Mouse (Mus musculus) embryonic facial prominence, embryonic 13.5 days (tissue): ENCODE measurements at regions not wholly inside any gene's neighbourhood (a gene's known extent, or its start where the extent isn't known, plus 50 kb on each side); places are given as distances from the start of the nearest gene placed in this dataset.

ENCODE experiments used
- ATAC-seq: fragments of 200-750 bp; cut with Nextera tagmentation; 2 replicates; pipeline ENCODE4 v1.8.0; 2017; ENCODE audit warnings: low read depth; ENCODE audit not compliant: insufficient number of reproducible peaks, insufficient read depth, low FRiP score, low TSS enrichment
- H3K27ac ChIP-seq: fragments of 300-500 bp; sonication (generic); 2 replicates; pipeline ENCODE4 v1.5.1; 2015; ENCODE audit warnings: moderate library complexity, mild to moderate bottlenecking, inconsistent platforms
- H3K27me3 ChIP-seq: fragments of 300-500 bp; sonication (generic); 2 replicates; pipeline ENCODE4 v1.6.1; 2015; ENCODE audit warnings: mild to moderate bottlenecking, inconsistent platforms
- H3K36me3 ChIP-seq: fragments of 300-500 bp; sonication (generic); 2 replicates; pipeline ENCODE4 v1.6.1; 2015; ENCODE audit warnings: mild to moderate bottlenecking, inconsistent platforms
- H3K4me1 ChIP-seq: fragments of 300-500 bp; sonication (generic); 2 replicates; pipeline ENCODE4 v1.6.1; 2015; ENCODE audit warnings: inconsistent platforms
- H3K4me2 ChIP-seq: fragments of 300-500 bp; sonication (generic); 2 replicates; pipeline ENCODE4 v1.6.1; 2015; ENCODE audit warnings: moderate library complexity, mild to moderate bottlenecking, inconsistent platforms
- H3K4me3 ChIP-seq: fragments of 300-500 bp; sonication (generic); 2 replicates; pipeline ENCODE4 v1.5.1; 2015; ENCODE audit warnings: mild to moderate bottlenecking, inconsistent platforms
- H3K9ac ChIP-seq: fragments of 300-500 bp; sonication (generic); 2 replicates; pipeline ENCODE4 v1.6.1; 2015; ENCODE audit warnings: mild to moderate bottlenecking, inconsistent platforms
- H3K9me3 ChIP-seq: fragments of 300-500 bp; sonication (generic); 2 replicates; pipeline ENCODE4 v1.6.1; 2016; ENCODE audit warnings: inconsistent platforms
- WGBS: fragments of 180-500 bp; shearing (Covaris S2); methylation state at CpG from one replicate; pipeline ENCODE4 v1.1.7; 2015; ENCODE audit warnings: mixed read lengths; 5-methylcytosine and 5-hydroxymethylcytosine counted together

DNA sequence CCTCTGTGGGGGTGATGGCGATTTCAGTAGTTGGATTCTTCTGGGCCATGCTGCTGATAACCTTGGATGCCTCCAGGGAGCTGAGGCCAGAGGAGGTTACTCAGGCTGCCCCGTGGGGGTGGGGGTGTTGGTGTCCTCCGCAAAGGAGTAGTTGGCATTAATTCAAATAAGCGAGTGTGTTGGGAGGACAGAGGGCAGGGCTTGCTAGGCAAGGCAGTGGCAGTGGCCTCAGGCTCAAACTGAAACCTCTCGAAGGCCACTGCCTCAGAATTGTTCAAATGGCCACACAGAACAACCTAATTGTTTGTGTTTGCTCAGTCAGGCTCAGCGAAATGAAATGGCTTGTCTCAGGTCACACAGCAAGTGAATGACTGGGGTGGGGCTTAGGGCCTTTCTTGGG, 66.6 kb upstream of the Id2 start:
- Histone ChIP-seq H3K27me3 (no peaks in the 10 kb centered on the region), H3K4me3 (no peak overlapping the region), H3K4me1 (peaks cover 23% of the 10 kb centered on the region), H3K9ac (no peak overlapping the region), H3K9me3 (no peaks in the 10 kb centered on the region), H3K36me3 (no peaks in the 10 kb centered on the region), H3K27ac (no peak overlapping the region), H3K4me2 (no peak overlapping the region)
- no peak for ATAC-seq
- WGBS: 24% methylated on average over 6 of the region's 6 CpGs

DNA sequence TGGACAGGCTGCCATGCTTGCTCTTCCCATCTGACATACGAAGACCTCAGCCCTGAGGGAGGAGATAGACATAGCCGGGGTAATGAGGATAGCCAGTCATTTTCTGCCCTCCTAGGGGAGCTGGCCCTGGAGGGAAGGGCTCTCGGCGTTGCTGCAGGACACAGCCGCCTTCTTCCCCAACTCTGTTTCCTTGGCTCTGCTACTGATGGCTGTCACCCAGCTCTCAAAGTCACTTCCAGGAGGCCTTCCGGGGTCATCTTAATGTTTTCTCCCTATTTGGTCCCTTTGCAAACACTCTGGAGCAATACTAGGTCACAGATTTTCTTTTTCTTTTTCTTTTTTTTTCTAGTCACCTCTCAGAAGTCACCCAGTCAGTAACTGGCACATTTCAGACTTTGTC, 65.9 kb upstream of the Id2 start:
- Histone ChIP-seq H3K9me3 (no peaks in the 10 kb centered on the region), H3K4me1 (peaks cover 20% of the 10 kb centered on the region), H3K27me3 (no peaks in the 10 kb centered on the region), H3K27ac (no peak overlapping the region), H3K4me2 (no peak overlapping the region), H3K4me3 (no peak overlapping the region), H3K9ac (no peak overlapping the region), H3K36me3 (no peaks in the 10 kb centered on the region)
- 63% methylated on average over 6 of the region's 6 CpGs for WGBS
- ATAC-seq: no peak

DNA sequence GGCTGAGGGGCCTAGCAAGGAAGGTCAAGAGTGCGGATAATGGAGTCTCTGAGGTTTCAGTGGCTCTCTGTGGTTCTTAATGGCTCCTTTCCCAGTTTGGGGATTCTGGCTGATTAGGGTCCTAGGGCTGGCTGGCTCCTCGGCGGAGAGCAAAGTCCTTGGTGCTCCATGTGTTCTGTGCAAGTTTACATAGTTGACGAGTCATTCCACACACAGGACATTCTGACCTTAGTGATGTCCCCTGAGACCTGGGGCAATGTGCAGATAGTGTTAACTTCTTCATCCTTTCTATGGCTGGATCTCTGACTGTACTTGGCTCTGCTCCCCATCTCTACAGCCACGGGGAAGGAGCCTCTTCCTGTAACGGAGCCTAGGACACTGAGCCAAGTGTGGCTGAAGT, 65.0 kb upstream of the Id2 start:
- no peak overlapping the region for H3K9ac ChIP-seq
- H3K9me3 ChIP-seq: no peaks in the 10 kb centered on the region
- no peaks in the 10 kb centered on the region for H3K27me3 ChIP-seq
- H3K36me3 ChIP-seq: no peaks in the 10 kb centered on the region
- H3K4me2 ChIP-seq: no peak overlapping the region
- peaks cover 15% of the 10 kb centered on the region for H3K4me1 ChIP-seq
- H3K4me3 ChIP-seq: no peak overlapping the region
- ATAC-seq: no peak
- 73% methylated on average over 6 of the region's 6 CpGs for WGBS
- no peak overlapping the region for H3K27ac ChIP-seq

DNA sequence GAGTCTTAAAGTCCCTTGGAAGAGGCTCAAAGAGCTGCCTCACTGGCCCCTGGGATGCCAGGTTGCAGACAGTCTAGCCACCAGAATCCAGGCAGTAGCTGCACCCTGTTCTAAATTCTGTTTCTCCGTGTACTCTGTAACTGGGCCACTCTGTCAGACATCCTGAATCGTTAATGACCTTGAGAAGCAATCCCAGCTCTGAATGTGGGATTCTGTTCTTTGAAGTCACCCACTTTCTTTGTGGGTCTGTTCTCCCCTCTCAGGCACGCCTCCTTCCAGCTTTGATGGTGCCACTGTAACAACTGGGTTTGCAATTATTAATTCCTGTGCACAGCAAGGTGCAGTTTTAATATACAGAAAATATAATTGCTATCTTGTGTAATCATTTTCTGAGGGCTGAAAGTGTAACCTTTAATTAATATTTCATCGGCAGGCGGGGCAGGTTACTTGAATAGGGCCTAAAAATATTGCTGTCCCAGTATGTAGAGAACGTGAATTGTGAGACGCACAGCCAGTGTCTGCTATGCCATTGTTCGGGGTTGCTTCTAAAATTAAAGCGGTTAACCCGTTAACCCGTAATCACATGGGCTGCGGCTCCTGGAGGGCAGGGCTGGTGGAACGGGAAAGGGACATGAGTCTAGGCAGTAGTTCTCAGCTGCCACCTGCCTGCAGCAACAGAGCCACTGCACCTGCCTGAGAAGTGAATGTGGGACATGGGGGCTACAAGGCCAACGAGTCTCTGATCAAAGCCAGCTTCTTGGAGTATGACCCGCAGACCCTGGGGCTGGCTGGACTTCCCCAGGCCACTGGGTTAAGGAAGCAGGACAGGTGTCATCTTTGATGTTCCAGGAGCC, 64.3 kb upstream of the Id2 start:
- 68% methylated on average over 15 of the region's 15 CpGs for WGBS
- ATAC-seq: no peak
- Histone ChIP-seq H3K4me2 (no peak overlapping the region), H3K4me3 (no peak overlapping the region), H3K27me3 (no peaks in the 10 kb centered on the region), H3K9me3 (no peaks in the 10 kb centered on the region), H3K27ac (no peak overlapping the region), H3K9ac (no peak overlapping the region), H3K36me3 (no peaks in the 10 kb centered on the region), H3K4me1 (peaks cover 15% of the 10 kb centered on the region)

DNA sequence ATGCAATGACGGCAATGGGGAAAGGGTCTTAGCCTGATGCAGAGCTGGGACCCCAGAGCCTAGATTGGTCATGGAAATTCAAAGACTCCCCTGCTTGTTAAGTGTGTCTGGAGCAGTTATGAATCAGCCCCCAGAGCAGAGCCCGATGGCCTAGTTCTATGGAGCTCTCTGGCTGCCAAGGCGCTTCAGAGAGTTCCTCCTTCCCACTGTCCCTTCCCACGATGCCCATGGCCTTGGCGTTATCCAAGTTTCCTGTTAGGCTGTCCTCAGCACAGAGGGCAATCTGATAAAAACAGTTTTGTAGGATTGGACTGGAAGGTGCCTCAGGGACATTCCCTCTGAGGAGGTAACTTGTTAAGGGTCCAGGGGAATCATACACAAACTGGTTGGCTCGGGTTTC, 62.2 kb upstream of the Id2 start:
- no peaks in the 10 kb centered on the region for H3K9me3 ChIP-seq
- WGBS: 84% methylated on average over 6 of the region's 6 CpGs
- H3K4me3 ChIP-seq: no peak overlapping the region
- no peaks in the 10 kb centered on the region for H3K27me3 ChIP-seq
- ATAC-seq: no peak
- H3K4me1 ChIP-seq: peaks cover 15% of the 10 kb centered on the region
- no peak overlapping the region for H3K27ac ChIP-seq
- H3K4me2 ChIP-seq: no peak overlapping the region
- H3K9ac ChIP-seq: no peak overlapping the region
- H3K36me3 ChIP-seq: no peaks in the 10 kb centered on the region

DNA sequence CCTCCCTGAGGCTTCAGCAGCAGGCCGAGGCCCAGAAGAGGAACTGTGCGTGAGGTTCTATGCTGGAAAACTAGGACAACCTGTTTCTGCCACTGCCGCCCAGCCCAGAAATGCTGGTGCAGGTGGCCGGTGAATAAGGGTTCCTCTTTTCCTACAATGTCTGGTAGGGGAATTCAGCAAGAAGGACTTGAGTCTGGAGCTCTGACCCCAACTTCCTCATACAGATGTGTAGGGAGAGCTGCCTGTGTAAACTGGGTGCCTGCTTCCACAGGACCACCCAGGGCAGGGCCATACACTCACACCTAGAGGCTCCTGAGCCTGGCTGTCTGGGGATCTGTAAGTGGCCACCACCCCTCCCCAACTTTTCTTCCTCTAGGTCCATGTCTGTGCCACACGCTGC, 60.3 kb upstream of the Id2 start:
- 86% methylated on average over 5 of the region's 5 CpGs for WGBS

DNA sequence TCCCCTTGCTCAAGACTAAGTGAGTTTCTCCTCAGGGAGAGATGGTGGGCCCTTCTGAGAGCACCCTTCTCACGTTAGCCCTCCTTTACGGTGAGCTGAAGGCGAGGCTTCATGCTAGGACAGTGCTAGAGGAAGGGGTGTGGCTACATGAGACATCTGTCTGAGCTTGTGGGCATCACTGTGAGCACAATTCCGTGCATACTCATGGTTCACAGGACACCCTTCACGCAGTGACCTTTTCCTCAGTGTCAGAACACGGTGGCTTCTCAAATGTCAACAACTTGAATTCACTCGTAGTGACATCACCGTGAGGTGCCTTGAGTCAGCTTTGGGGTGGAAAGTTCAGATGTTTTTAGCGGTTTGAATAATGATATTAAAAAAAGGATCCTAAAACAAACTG, 58.5 kb upstream of the Id2 start:
- H3K4me3 ChIP-seq: no peak overlapping the region
- no peaks in the 10 kb centered on the region; the same call in 1 of the 2 replicates for H3K4me1 ChIP-seq
- H3K9me3 ChIP-seq: no peaks in the 10 kb centered on the region
- ATAC-seq: no peak
- H3K27ac ChIP-seq: no peak overlapping the region
- no peaks in the 10 kb centered on the region for H3K27me3 ChIP-seq
- no peak overlapping the region for H3K9ac ChIP-seq
- no peak overlapping the region for H3K4me2 ChIP-seq
- H3K36me3 ChIP-seq: no peaks in the 10 kb centered on the region
- WGBS: 57% methylated on average over 9 of the region's 9 CpGs

More for the DNA sequence above, 60.3 kb upstream of the Id2 start:
- Histone ChIP-seq H3K4me2 (no peak overlapping the region), H3K4me3 (no peak overlapping the region), H3K9me3 (no peaks in the 10 kb centered on the region), H3K36me3 (no peaks in the 10 kb centered on the region), H3K27ac (no peak overlapping the region), H3K9ac (no peak overlapping the region), H3K4me1 (peaks cover 8% of the 10 kb centered on the region), H3K27me3 (no peaks in the 10 kb centered on the region)
- ATAC-seq: no peak

- Histone ChIP-seq H3K36me3 (no peaks in the 10 kb centered on the region), H3K4me3 (no peak overlapping the region), H3K4me2 (no peak overlapping the region), H3K27me3 (no peaks in the 10 kb centered on the region), H3K9ac (no peak overlapping the region), H3K27ac (no peak overlapping the region), H3K4me1 (no peaks in the 10 kb centered on the region), H3K9me3 (no peaks in the 10 kb centered on the region)
- WGBS: 85% methylated on average over 6 of the region's 6 CpGs
- ATAC-seq: no peak
These were observed 51.2 kb upstream of the Id2 start for GRCm38 (mm10) chr12:25148099-25148498.
